Mouse (Mus musculus): ENCODE measurements around the gene Palld.
A peak's percentile ranks its signal among the peaks of the same experiment; 100 is the strongest.

The Palld gene

DNA sequence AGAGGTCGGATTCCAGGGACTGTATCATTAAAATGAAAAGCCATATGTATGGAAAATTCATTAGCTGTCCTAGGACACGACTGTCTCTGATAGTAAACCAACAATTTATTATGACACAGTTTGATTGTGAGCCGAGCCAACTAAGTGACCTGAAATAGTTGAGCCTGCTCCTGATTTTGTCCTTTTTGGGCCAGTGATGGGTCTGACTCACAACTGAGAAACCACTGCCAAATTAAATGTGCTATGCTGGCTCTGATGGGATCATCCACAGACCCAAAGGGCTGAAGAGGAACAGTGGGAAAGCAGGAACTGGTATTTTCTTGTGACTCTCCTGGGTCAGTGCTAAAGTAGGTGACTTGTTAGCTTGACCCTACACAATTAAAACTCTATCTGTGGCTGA is 305.6 kb downstream of the Palld start:
- no peak for TF ChIP-seq GATA4 (IDR thresholded peaks at IDR 0.05; ENCODE audit: insufficient replicate concordance, low read length)

DNA sequence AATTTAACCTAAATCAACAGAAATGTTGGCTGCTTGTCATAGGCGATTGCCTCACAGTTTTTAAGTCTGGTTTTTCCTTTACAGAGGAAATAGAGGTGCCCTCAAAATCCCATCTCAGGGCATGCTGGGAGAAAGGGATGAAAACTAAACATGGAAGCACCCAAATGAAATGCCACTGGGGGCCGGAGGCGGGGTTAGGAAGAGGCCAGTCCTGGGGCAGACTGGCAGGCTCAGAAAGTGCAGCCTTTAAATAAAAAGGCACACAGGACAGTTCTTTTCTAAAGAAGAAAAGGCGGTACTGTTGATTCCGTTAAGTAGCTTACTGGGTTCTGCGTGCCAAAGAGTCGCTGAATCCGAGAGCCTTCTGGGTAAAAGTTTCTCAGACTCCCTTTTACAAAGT is 311.0 kb downstream of the Palld start:
- TF ChIP-seq GATA4 (IDR thresholded peaks at IDR 0.05; ENCODE audit: insufficient replicate concordance, low read length), result no peak

DNA sequence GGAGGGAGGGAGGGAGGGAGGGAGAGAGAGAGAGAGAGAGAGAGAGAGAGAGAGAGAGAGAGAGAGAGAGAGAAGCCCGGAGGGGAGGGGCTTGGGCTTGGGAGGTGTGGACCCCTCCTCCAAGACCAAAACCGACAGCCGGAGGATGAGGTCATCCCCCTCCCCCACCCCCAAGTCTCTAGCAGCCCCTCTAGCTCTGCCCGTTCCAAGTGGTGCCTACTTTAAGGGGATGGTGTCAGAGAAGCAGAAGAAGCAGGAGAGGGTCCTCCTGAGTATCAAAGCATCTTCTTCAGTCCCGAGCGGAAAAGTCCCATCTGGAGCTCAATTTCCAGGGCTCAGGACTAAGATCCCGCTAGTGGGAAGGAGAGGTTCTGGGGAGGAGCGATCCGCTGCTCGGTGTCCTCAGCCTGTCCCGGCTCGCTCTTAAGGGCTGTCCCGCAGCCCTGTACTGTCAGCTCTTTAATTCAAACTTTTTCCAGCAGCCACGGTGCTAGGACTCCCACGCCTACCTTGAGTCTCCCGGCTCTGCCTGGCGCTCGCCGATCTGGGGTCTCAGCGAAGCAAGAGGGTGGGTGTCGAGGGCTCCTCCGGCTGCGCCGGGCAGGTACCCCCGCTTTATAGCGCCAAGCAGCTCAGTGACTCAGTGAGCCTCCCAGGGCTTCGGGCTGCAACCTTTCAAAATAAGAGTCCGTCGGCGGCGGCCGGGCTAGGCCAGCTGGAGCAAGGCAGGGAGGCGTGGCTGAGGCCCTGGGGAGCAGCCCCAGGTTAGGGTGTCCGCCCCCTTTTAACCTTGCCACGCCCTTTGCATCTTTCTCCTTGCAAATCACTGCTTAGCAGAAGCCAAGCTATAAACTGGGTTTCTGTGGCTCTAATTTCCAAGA is 311.7 kb downstream of the Palld start:
- 0 out of 2 replicates have a peak, but pooled peaks have one; percentile 20 for TF ChIP-seq GATA4 (IDR thresholded peaks at IDR 0.05; ENCODE audit: insufficient replicate concordance, low read length)

DNA sequence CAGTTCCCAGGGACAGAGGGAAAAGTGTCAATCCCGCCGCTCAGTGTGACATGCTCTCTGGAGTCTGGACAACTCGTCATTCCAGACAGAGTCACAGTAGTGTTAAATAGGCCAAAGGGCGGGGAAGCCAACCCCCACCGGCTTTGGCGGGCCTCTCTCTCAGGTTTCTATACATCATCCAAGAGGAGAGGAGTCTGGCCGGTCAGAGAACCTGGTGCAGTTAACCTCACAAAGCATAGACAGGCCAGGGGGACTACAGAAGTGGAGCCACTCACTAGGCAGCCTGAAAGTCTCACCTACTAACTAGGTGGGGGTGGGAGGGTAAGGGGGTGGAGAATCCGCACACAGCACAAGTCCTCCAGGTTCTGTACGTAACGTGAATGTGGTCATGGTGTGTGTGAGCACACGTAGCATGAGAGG is 312.5 kb downstream of the Palld start:
- no peak for TF ChIP-seq GATA4 (IDR thresholded peaks at IDR 0.05; ENCODE audit: insufficient replicate concordance, low read length)

DNA sequence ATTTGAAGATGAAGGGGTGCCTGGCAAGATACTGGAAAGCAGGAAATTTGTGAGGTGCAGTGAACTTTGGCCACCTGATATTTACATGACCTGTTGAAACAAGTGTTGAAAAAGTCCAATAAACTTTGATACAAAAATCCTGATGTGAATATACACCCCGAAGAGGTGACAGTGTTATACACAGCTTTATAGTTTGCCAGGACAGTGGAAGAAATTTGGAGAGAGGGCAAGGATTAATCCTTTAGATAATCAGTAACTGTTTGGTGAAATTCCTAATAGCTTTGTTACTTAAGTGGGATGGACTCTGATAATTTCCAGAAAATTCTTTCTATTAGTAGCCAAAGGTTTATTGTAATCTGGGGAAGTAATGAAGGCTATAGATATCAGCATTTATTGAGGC is 314.2 kb downstream of the Palld start:
- no peak for TF ChIP-seq GATA4 (IDR thresholded peaks at IDR 0.05; ENCODE audit: insufficient replicate concordance, low read length)

- no peak for TF ChIP-seq GATA4 (IDR thresholded peaks at IDR 0.05; ENCODE audit: insufficient replicate concordance, low read length)
Observed at GRCm38 (mm10) chr8:61587731-61588130, 314.8 kb downstream of the Palld start.

- no peak for TF ChIP-seq GATA4 (IDR thresholded peaks at IDR 0.05; ENCODE audit: insufficient replicate concordance, low read length)
Observed at GRCm38 (mm10) chr8:61586529-61586928, 316.0 kb downstream of the Palld start.

GRCm38 (mm10) chr8:61585746-61586145 is 316.7 kb downstream of the Palld start:
- TF ChIP-seq GATA4 (IDR thresholded peaks at IDR 0.05; ENCODE audit: insufficient replicate concordance, low read length), result no peak

DNA sequence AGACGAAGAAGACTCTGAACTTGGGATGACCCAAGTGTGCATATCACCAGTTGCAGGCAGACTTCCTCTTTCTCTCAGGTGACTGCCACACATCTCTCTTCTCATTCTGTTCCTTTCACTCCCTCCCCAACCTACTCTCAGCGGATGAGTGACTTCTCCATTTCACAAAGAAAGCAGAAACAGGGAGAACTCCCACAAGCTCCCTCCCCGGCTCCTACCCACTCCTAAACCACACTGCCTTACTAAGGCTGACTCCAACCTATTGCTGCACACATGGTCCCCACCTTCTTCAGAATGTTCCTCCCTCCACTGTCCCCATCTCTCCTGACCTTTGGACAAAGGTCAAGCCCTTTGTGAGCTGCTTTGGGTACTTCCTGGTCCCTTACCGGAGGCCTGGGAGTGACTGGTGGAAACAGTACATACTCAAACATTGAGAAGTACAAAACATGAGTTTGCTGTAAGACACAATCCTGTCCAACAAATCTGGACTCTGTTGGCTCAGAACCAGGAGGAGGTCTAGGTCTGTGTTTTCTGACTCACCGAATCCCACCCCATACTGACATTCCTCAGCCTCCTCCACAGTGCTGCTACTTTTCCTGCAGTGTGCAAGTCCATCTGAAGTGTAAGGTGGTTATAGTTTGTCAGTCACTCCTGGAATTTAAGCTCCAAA is 317.6 kb downstream of the Palld start:
- TF ChIP-seq GATA4 (IDR thresholded peaks at IDR 0.05; ENCODE audit: insufficient replicate concordance, low read length), result no peak

DNA sequence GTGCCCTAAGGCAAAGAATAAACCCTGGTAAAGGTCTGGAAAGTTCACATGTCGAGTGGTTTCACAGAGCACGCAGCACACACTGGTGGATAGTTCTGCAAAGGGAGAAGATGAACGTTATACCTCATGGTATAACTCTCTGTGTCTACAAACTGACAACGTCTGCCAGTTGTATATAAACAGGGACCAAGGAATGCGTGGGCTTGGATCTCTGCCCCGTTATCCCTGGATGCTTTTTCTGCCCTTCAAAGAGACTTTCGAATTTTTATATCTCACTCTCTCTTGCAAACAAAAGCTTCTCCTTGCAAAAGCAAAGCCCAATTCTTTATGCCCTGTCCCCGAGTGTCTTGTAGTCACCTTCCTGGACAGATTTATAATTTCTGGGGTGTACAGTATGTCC is 319.9 kb downstream of the Palld start:
- TF ChIP-seq GATA4 (IDR thresholded peaks at IDR 0.05; ENCODE audit: insufficient replicate concordance, low read length), result no peak

DNA sequence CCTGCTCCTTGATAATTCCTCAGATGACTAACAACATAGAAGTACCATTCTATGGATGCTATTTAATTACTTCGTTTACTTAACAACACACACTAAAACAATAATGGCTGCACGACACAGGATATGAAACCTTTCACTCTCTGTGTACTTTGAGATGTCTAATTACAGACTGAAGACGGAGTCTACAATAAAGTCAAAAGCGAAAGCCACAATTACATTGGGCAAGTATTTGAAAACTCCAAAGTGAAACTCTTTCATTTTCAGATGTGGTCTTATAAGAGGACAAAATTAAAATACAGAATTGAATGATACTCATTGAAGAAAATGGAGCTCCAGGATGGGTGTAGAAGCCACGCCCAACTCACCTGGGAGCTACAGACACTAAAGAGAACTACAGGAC is 321.2 kb downstream of the Palld start:
- TF ChIP-seq GATA4 (IDR thresholded peaks at IDR 0.05; ENCODE audit: insufficient replicate concordance, low read length), result no peak

DNA sequence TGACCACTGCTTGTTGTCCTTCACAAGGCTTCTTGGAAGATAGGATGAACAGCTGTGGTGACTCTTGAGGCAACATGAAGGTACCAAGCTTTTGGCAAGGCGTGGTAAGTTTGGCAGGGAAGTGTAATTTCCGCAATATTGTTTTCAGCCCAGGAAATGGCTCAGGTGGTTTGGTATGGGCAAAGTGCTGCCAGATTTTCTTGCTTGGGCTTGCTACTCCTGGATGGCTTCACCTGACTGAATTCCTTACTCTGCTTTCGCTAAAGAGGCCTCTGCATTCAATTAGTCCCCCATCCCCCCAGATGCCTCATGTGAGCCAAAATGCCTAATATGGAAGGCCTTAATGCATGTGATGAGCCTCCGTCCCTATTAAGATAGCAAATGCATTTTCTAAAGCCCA is 322.7 kb downstream of the Palld start:
- TF ChIP-seq GATA4 (IDR thresholded peaks at IDR 0.05; ENCODE audit: insufficient replicate concordance, low read length), result no peak

- no peak for TF ChIP-seq GATA4 (IDR thresholded peaks at IDR 0.05; ENCODE audit: insufficient replicate concordance, low read length)
Observed at GRCm38 (mm10) chr8:61578754-61579153, 323.7 kb downstream of the Palld start.

GRCm38 (mm10) chr8:61575096-61575653 is 327.3 kb downstream of the Palld start:
- TF ChIP-seq GATA4 (IDR thresholded peaks at IDR 0.05; ENCODE audit: insufficient replicate concordance, low read length), result no peak

DNA sequence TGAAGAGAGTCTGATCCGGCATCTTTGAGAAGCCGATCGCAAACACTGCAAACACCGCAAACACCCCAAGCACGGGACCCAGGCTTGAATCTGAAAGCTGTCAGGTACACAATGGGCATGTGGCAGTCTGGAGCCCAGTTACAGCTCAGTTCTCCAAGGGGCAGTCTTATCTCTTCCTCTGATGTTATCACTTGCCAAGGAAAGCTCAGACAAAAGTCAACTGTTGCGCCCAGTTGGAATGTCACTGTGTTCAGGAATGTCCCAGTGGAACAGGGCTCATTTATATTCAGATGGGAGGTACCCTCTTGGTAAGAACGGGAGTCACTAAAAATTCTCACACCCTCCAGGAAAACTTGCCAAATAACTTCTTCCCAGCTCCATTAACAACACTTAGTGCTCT is 328.0 kb downstream of the Palld start:
- no peak for TF ChIP-seq GATA4 (IDR thresholded peaks at IDR 0.05; ENCODE audit: insufficient replicate concordance, low read length)

Data from liver, adult (tissue).